Mouse (Mus musculus): Measurements from ENCODE around the gene Syk.

DNA sequence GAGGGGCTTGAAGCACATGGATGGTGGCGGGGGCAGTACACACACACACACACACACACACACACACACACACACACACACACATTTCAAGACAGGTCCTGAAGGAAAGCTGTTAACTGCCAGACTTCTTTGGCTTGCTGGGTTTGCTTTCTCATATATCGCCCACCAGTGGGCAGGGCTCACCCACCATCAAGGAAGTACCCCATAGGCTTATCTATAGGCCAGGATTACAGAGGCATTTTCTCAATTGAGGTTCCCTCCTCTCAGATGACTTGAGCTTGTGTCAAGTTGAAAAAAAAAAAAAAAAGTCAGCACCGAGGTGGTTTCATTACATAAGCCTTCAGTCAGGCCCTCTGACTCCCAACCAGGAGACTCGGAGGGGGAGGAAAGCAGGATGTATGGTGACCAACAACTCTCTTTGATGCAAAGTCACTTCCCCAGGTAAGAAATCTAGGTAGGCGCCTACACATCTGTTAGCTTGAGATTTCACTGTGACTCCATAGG lies 32.2 kb upstream of the Syk start:
- TF ChIP-seq CTCF (IDR thresholded peaks at IDR 0.05; ENCODE audit: low read depth, low read length), result no peak
- no peak for TF ChIP-seq POLR2A (IDR thresholded peaks at IDR 0.05; ENCODE audit: insufficient read depth, low read length)
- TF ChIP-seq EP300 (IDR thresholded peaks at IDR 0.05; ENCODE audit: insufficient read depth, low read depth, low read length), result no peak

Measured in ES-Bruce4 (cell line).